Mouse (Mus musculus): ENCODE measurements around the gene Gbx1. TPM values are rescaled to one million over a fixed set of nuclear protein-coding genes. Genes with fewer than 3 reads are reported as not detected.

Gbx1 gene
- not detected in 4 replicates for total RNA-seq (2023)

DNA sequence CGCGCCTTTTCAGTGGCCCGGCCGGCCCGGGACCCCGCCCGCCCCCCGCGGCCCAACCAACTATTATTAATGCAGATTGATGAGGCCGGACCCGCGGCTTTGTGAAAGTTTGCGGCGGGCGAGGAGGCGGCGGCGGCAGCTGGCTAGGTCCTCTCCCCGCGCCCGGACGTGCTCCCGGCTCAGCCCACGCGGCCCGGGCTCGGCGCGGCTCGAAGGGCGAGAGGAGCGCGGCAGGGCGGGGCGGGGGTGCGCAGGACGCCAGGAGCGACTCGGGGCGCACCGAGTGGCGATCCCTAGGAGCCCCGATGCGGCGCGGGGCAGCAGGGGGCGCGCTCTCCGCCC lies at the start of gene Gbx1:
TSS of gene Gbx1 (minus strand) at position 314 of the 342 bp plus-strand sequence.

DNA sequence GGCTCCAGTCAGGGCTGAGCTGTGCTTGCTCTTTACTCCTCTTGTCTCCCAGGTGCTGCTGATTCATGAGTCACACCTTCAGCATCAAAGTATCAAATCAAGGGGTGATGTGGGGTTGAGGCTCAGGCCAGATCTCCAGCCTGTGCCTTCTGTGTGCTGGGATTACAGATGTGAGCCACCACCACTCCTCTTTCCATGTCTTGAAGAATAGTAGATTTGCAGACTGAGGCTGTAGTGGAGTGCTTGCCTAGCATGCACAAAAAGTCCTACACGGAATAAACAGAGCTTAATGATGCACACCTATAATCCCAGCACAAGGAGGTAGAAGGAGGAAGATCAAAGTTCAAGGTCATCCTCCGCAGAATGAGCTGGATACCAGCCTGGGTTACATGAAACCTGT lies 29.7 kb upstream of the Gbx1 start, which contains the start of gene 4931409K22Rik:
TSS of gene 4931409K22Rik (minus strand) at position 101 of the 400 bp plus-strand sequence.

DNA sequence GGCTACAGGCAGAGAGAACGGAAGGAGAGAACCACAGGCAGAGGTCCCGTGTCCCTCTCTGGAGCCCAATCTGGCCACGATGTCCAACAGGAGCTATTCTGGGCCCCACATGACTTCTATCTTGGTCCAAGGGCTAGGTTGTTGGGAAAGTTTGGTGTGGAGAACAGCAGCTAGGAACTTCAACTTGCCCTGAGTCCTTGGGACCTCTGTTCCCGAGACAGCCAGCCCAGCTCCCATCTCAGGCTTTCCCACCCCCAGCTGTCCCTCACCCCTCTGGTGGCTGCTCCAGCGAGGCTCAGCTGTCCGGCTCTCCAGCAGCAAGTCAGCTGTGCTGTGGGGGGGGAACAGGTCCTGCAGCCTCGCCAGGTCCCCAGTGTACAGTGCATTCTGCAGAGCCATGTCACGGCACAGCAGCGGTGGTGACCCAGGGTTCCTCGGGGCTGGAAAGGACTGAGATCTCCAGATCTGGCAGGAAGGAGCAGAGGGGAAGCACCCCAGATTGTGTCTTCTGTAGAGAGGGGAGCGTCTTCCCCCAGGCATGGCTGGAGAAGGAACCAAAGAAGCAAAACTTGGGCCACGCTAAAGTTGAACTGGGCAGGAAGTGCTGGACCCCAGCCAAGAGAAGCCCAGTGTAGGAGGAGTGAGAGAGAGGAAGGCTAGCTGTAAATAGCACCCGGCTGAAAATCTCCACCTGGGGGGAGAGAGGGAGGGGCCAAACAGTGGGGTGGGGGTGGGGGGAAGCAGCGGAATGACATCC lies 13.6 kb upstream of the Gbx1 start, which contains the start of gene Asb10:
TSS of gene Asb10 (minus strand) at position 592 of the 757 bp plus-strand sequence.

Other genes starting within 250 kb of the Gbx1 start
- not detected in 4 replicates for gene Kcnh2, start 175.6 kb downstream of the Gbx1 start, total RNA-seq (2023)
- gene Nos3, start 162.4 kb downstream of the Gbx1 start, total RNA-seq (2023) = 0.15 to 0.40 TPM in 2 of 4 replicates, not detected in the others
- gene Atg9b, start 135.1 kb downstream of the Gbx1 start, total RNA-seq (2023) = not detected in 4 replicates
- gene Abcb8, start 133.5 kb downstream of the Gbx1 start, total RNA-seq (2023) = 19.2 to 30.7 TPM (median 25.6 TPM) in 4 replicates
- gene Asic3, start 113.8 kb downstream of the Gbx1 start, total RNA-seq (2023) = 0.34 to 0.80 TPM (median 0.49 TPM) in 3 of 4 replicates, not detected in the other
- 31.5 to 43.7 TPM (median 33.8 TPM) in 4 replicates for gene Cdk5, start 103.7 kb downstream of the Gbx1 start, total RNA-seq (2023)
- gene Slc4a2, start 103.4 kb downstream of the Gbx1 start, total RNA-seq (2023) = 54.4 to 79.1 TPM (median 68.6 TPM) in 4 replicates
- gene Fastk, start 81.9 kb downstream of the Gbx1 start, total RNA-seq (2023) = 89.9 to 105 TPM (median 103 TPM) in 4 replicates
- 19.1 to 23.1 TPM (median 21.2 TPM) in 4 replicates for gene Tmub1, start 79.3 kb downstream of the Gbx1 start, total RNA-seq (2023)
- gene Agap3, start 75.0 kb downstream of the Gbx1 start, total RNA-seq (2023) = 41.8 to 52.0 TPM (median 49.9 TPM) in 4 replicates
- gene Asb10, start 13.8 kb upstream of the Gbx1 start, total RNA-seq (2023) = not detected in 4 replicates
- gene 4931409K22Rik, start 29.6 kb upstream of the Gbx1 start, total RNA-seq (2023) = not detected in 4 replicates
- 35.4 to 41.6 TPM (median 38.9 TPM) in 4 replicates for gene Abcf2, start 50.3 kb upstream of the Gbx1 start, total RNA-seq (2023)
- 32.7 to 39.8 TPM (median 34.7 TPM) in 4 replicates for gene Chpf2, start 59.5 kb upstream of the Gbx1 start, total RNA-seq (2023)
- not detected in 4 replicates for gene Smarcd3, start 97.2 kb upstream of the Gbx1 start, total RNA-seq (2023)
- gene Nub1, start 158.3 kb upstream of the Gbx1 start, total RNA-seq (2023) = 90.3 to 94.0 TPM (median 92.4 TPM) in 4 replicates
- not detected in 4 replicates for gene Wdr86, start 203.5 kb upstream of the Gbx1 start, total RNA-seq (2023)
- not detected in 4 replicates for gene Crygn, start 230.8 kb upstream of the Gbx1 start, total RNA-seq (2023)

Data from B cell, adult 62 days (primary cell).